ENCODE assay signal across 26 mouse cellular contexts in genomic region chr8:70836666-70837065, GRCm38 (mm10). TPM values are rescaled to one million over a fixed set of nuclear protein-coding genes. Genes with fewer than 3 reads are reported as not detected.
DNase-seq lines count a peak whose midpoint lies in the region; ATAC-seq and TF ChIP-seq lines count a peak whose summit lies in the region.
"Had no signal": no experiment of that assay in that cellular context is flagged by ENCODE, and none has a peak within 500 bp of the region (broad histone marks: within the 10 kb centered on the region; RNA-seq: fewer than 3 reads in every experiment).

No protein-coding gene starts in this region.

- H3K4me2 ChIP-seq in liver, embryonic 16.5 days (ENCODE audit: low read depth, low read length), result peak overlapping the region; percentile 89
- H3K4me2 ChIP-seq: limb, embryonic 13.5 days; lung, embryonic 14.5 days; stomach, embryonic 15.5 days had no signal

- no peaks in the 10 kb centered on the region for H3K27me3 ChIP-seq in erythroblast, embryonic 14.5 days (ENCODE audit: control insufficient read depth)
- H3K27me3 ChIP-seq in G1E (ENCODE audit: insufficient read depth, low read length), result peaks cover under 1% of the 10 kb centered on the region; the same call in 1 of the 2 replicates
- no peaks in the 10 kb centered on the region for H3K27me3 ChIP-seq in liver, embryonic 16.5 days (ENCODE audit: control insufficient read depth, insufficient read depth, low read depth, low read length)
- H3K27me3 ChIP-seq: limb, embryonic 13.5 days; stomach, embryonic 15.5 days had no signal

- no peaks in the 10 kb centered on the region for H3K9me3 ChIP-seq in erythroblast, embryonic 14.5 days (ENCODE audit: control insufficient read depth, low read length)
- no peaks in the 10 kb centered on the region for H3K9me3 ChIP-seq in G1E (replicated peaks)
- no peaks in the 10 kb centered on the region for H3K9me3 ChIP-seq in liver, embryonic 16.5 days (replicated peaks; ENCODE audit: control insufficient read depth, low read length)
- H3K9me3 ChIP-seq: heart, embryonic 10.5 days; limb, embryonic 13.5 days; stomach, embryonic 15.5 days had no signal

- WGBS in liver, embryonic 16.5 days (ENCODE audit: insufficient replicate concordance), result 93% methylated on average over 12 of the region's 12 CpGs

- ATAC-seq in erythroblast, adult 5-6 weeks (replicated peaks; ENCODE audit: low FRiP score, poor library complexity, severe bottlenecking), result no peak
- no peak for ATAC-seq in G1E (ENCODE audit: extremely low read depth, insufficient number of reproducible peaks, low FRiP score, poor library complexity, severe bottlenecking)
- no peak for ATAC-seq in liver, embryonic 16.5 days (ENCODE audit: low read depth)
- ATAC-seq: CD4-positive, CD25-positive, alpha-beta regulatory T cell, adult 4 months; forebrain, postnatal 0 days; intestine, postnatal 0 days had no signal

- TF ChIP-seq CTCF in layer of hippocampus, adult 2 months (conservative IDR thresholded peaks at IDR 0.05), result no peak
- TF ChIP-seq CTCF in G1E (IDR thresholded peaks at IDR 0.05; ENCODE audit: low read depth, low read length), result no peak

- peak overlapping the region; percentile 59 for H3K4me3 ChIP-seq in erythroblast, embryonic 14.5 days (replicated peaks)
- no peak overlapping the region for H3K4me3 ChIP-seq in layer of hippocampus, adult 2 months
- H3K4me3 ChIP-seq in G1E (ENCODE audit: low read depth, low read length), result peak overlapping the region; percentile 13; the same call in 1 of the 2 replicates
- peak overlapping the region; percentile 16; the same call in 1 of the 2 replicates for H3K4me3 ChIP-seq in liver, embryonic 16.5 days (ENCODE audit: low read depth, low read length)
- H3K4me3 ChIP-seq: heart, embryonic 10.5 days; limb, embryonic 13.5 days; stomach, embryonic 15.5 days had no signal

- DNase-seq in layer of hippocampus, adult 2 months (ENCODE audit: low spot score in 2 of 2), result no peak
- DNase-seq in layer of hippocampus, postnatal 10 days (ENCODE audit: low spot score in 2 of 2), result no peak
- DNase-seq in G1E (ENCODE audit: low spot score), result no peak
- no peak for DNase-seq in left cerebral cortex, adult 8-10 months (ENCODE audit: low spot score in 2 of 2)
- DNase-seq: adrenal gland, adult 2 months; cerebellum, adult 11 months; cerebellum, postnatal 25 days; embryo, embryonic 11 days; forebrain, postnatal 0 days; kidney, postnatal 25 days; lung, embryonic 14.5 days; right cerebral cortex, adult 18-20 months; right cerebral cortex, postnatal 4 days; thymus, adult 2 months had no signal

- peak overlapping the region; percentile 18; the same call in 1 of the 2 replicates for H3K27ac ChIP-seq in layer of hippocampus, adult 2 months
- H3K27ac ChIP-seq in liver, embryonic 16.5 days (ENCODE audit: low read length), result no peak overlapping the region; the same call in 1 of the 2 replicates
- H3K27ac ChIP-seq: limb, embryonic 13.5 days; stomach, embryonic 15.5 days had no signal

- peaks cover 86% of the 10 kb centered on the region for H3K4me1 ChIP-seq in erythroblast, embryonic 14.5 days (ENCODE audit: control insufficient read depth)
- peaks cover 58% of the 10 kb centered on the region for H3K4me1 ChIP-seq in G1E (ENCODE audit: insufficient read depth, low read depth, low read length)
- H3K4me1 ChIP-seq in liver, embryonic 16.5 days (ENCODE audit: control insufficient read depth, low read depth, low read length), result peaks cover 65% of the 10 kb centered on the region

- peak overlapping the region; percentile 21; the same call in 1 of the 2 replicates for H3K9ac ChIP-seq in liver, embryonic 16.5 days (ENCODE audit: low read depth, low read length)
- H3K9ac ChIP-seq: forebrain, postnatal 0 days; limb, embryonic 13.5 days; lung, embryonic 14.5 days; stomach, embryonic 15.5 days had no signal

- H3K36me3 ChIP-seq in erythroblast, embryonic 14.5 days (ENCODE audit: control insufficient read depth), result peaks cover 66% of the 10 kb centered on the region
- H3K36me3 ChIP-seq in G1E (replicated peaks), result peaks cover 44% of the 10 kb centered on the region
- H3K36me3 ChIP-seq in liver, embryonic 16.5 days (ENCODE audit: control insufficient read depth, insufficient read depth), result peaks cover 21% of the 10 kb centered on the region

RNA-seq across cellular contexts. Expression of gene Arrdc2, which starts 2.9 kb away (rescaled TPM):
- 28.7 and 50.4 TPM in 2 replicates for polyA plus RNA-seq in erythroblast, embryonic 14.5 days (2012)
- total RNA-seq in erythroblast, adult 5-6 weeks (2015; ENCODE audit: low replicate concordance), result 15.0 and 25.7 TPM in 2 replicates
- 18.1 and 30.8 TPM in 2 replicates for total RNA-seq in erythroblast, adult 5-6 weeks (2017; ENCODE audit: low replicate concordance)
- 10 to 100 TPM; 13.8 to 20.9 TPM for total RNA-seq in layer of hippocampus, adult 2 months (2021)
- total RNA-seq in layer of hippocampus, postnatal 10 days (2021), result 10 to 100 TPM; 15.7 to 18.1 TPM
- total RNA-seq in G1E (2014; fragmentation: Nextera tagmentation) (7.4 and 19.6 TPM in 2 replicates), G1E (2017) (12.3 and 15.0 TPM in 2 replicates)
- polyA plus RNA-seq in G1E (2012), result 78.9 and 92.7 TPM in 2 replicates
- 11.6 and 13.5 TPM in 2 replicates for polyA plus RNA-seq in liver, embryonic 16.5 days (2015; fragmentation: Nextera tagmentation; extraction: Ambion mirVana)
- 10 to 100 TPM; 10.9 to 22.7 (median 17.6) TPM for total RNA-seq in left cerebral cortex, adult 8-10 months (2022)

RNA-seq across cellular contexts. Expression of gene Kcnn1, which starts 26.4 kb away (rescaled TPM):
- polyA plus RNA-seq in erythroblast, embryonic 14.5 days (2012), result 0.16 and 0.21 TPM in 2 replicates
- not detected in 2 replicates for total RNA-seq in erythroblast, adult 5-6 weeks (2015; ENCODE audit: low replicate concordance)
- total RNA-seq in erythroblast, adult 5-6 weeks (2017; ENCODE audit: low replicate concordance), result not detected in 2 replicates
- 10 to 100 TPM; 17.4 to 18.3 TPM for total RNA-seq in layer of hippocampus, adult 2 months (2021)
- total RNA-seq in layer of hippocampus, postnatal 10 days (2021), result 10 to 100 TPM; 25.3 to 28.3 TPM
- not detected in 2 replicates for total RNA-seq in G1E (2014; fragmentation: Nextera tagmentation)
- 0.12 and 0.22 TPM in 2 replicates for total RNA-seq in G1E (2017)
- 0.02 and 0.03 TPM in 2 replicates for polyA plus RNA-seq in G1E (2012)
- polyA plus RNA-seq in liver, embryonic 16.5 days (2015; fragmentation: Nextera tagmentation; extraction: Ambion mirVana), result 0.20 and 0.46 TPM in 2 replicates
- 10 to 100 TPM; 15.7 to 28.6 (median 17.7) TPM for total RNA-seq in left cerebral cortex, adult 8-10 months (2022)
- polyA plus RNA-seq: CD4-positive, CD25-positive, alpha-beta regulatory T cell, adult 4 months had no signal

RNA-seq across cellular contexts. Expression of gene Il12rb1, which starts 28.4 kb away (rescaled TPM):
- 0.03 TPM in 1 of 2 replicates, not detected in the other for polyA plus RNA-seq in erythroblast, embryonic 14.5 days (2012)
- total RNA-seq in erythroblast, adult 5-6 weeks (2015; ENCODE audit: low replicate concordance), result not detected in 2 replicates
- 0.14 and 0.51 TPM in 2 replicates for total RNA-seq in erythroblast, adult 5-6 weeks (2017; ENCODE audit: low replicate concordance)
- 1 to 10 TPM in 1 of 2 experiments, under 1 TPM in 1; 0.61 to 1.1 TPM for total RNA-seq in layer of hippocampus, adult 2 months (2021)
- under 1 TPM; 0.30 to 0.38 TPM for total RNA-seq in layer of hippocampus, postnatal 10 days (2021)
- 1.9 and 2.7 TPM in 2 replicates for total RNA-seq in G1E (2014; fragmentation: Nextera tagmentation)
- total RNA-seq in G1E (2017), result 2.3 and 3.1 TPM in 2 replicates
- polyA plus RNA-seq in G1E (2012), result 4.6 and 5.6 TPM in 2 replicates
- 0.06 and 0.35 TPM in 2 replicates for polyA plus RNA-seq in liver, embryonic 16.5 days (2015; fragmentation: Nextera tagmentation; extraction: Ambion mirVana)
- 1 to 10 TPM in 2 of 4 experiments, under 1 TPM in 2; 0.84 to 1.3 (median 1.0) TPM for total RNA-seq in left cerebral cortex, adult 8-10 months (2022)
- total RNA-seq: midbrain, postnatal 0 days had no signal
- polyA plus RNA-seq: forebrain, postnatal 0 days; heart, embryonic 10.5 days; heart, postnatal 0 days; kidney, embryonic 14.5 days; midbrain, postnatal 0 days; neural tube, embryonic 14.5 days had no signal

RNA-seq across cellular contexts. Expression of gene Mast3, which starts 31.8 kb away (rescaled TPM):
- 3.7 and 4.8 TPM in 2 replicates for polyA plus RNA-seq in erythroblast, embryonic 14.5 days (2012)
- 21.7 and 29.2 TPM in 2 replicates for total RNA-seq in erythroblast, adult 5-6 weeks (2015; ENCODE audit: low replicate concordance)
- 3.9 and 5.4 TPM in 2 replicates for total RNA-seq in erythroblast, adult 5-6 weeks (2017; ENCODE audit: low replicate concordance)
- total RNA-seq in layer of hippocampus, adult 2 months (2021), result 100 to 1,000 TPM; 468 to 473 TPM
- 100 to 1,000 TPM; 179 to 186 TPM for total RNA-seq in layer of hippocampus, postnatal 10 days (2021)
- total RNA-seq in G1E (2014; fragmentation: Nextera tagmentation) (79.8 and 104 TPM in 2 replicates), G1E (2017) (15.7 and 18.9 TPM in 2 replicates)
- 323 and 357 TPM in 2 replicates for polyA plus RNA-seq in G1E (2012)
- polyA plus RNA-seq in liver, embryonic 16.5 days (2015; fragmentation: Nextera tagmentation; extraction: Ambion mirVana), result 7.5 and 9.0 TPM in 2 replicates
- 100 to 1,000 TPM; 276 to 316 (median 288) TPM for total RNA-seq in left cerebral cortex, adult 8-10 months (2022)

RNA-seq across cellular contexts. Expression of gene Ccdc124, which starts 37.1 kb away (rescaled TPM):
- 37.3 and 38.8 TPM in 2 replicates for polyA plus RNA-seq in erythroblast, embryonic 14.5 days (2012)
- total RNA-seq in erythroblast, adult 5-6 weeks (2015; ENCODE audit: low replicate concordance), result 12.3 and 14.2 TPM in 2 replicates
- 11.7 and 13.4 TPM in 2 replicates for total RNA-seq in erythroblast, adult 5-6 weeks (2017; ENCODE audit: low replicate concordance)
- 10 to 100 TPM; 82.2 to 88.9 TPM for total RNA-seq in layer of hippocampus, adult 2 months (2021)
- total RNA-seq in layer of hippocampus, postnatal 10 days (2021), result 100 to 1,000 TPM in 1 of 2 experiments, 10 to 100 TPM in 1; 97.6 to 108 TPM
- total RNA-seq in G1E (2014; fragmentation: Nextera tagmentation) (17.0 and 18.9 TPM in 2 replicates), G1E (2017) (16.1 and 16.7 TPM in 2 replicates)
- 171 and 172 TPM in 2 replicates for polyA plus RNA-seq in G1E (2012)
- 42.5 and 43.1 TPM in 2 replicates for polyA plus RNA-seq in liver, embryonic 16.5 days (2015; fragmentation: Nextera tagmentation; extraction: Ambion mirVana)
- total RNA-seq in left cerebral cortex, adult 8-10 months (2022), result 10 to 100 TPM; 76.5 to 94.5 (median 85.6) TPM

Comparison
In these comparisons a context has a peak if more than half of its experiments do, and no peak if none do; other contexts are left out.
1. RNA of gene Kcnn1, which starts 26.4 kb away (total RNA-seq): 25.3 to 28.3 TPM in layer of hippocampus, postnatal 10 days, 15.7 to 28.6 TPM in left cerebral cortex, adult 8-10 months and 17.4 to 18.3 TPM in layer of hippocampus, adult 2 months; 0.12 to 0.22 TPM in G1E and not detected in erythroblast, adult 5-6 weeks; every median in the first group is over 10 times any median in the second.